Mouse (Mus musculus): Measurements from ENCODE around the gene Pcbp2.

- no peak for TF ChIP-seq POLR2A (IDR thresholded peaks at IDR 0.05; ENCODE audit: borderline replicate concordance, insufficient read depth, low read length)
- TF ChIP-seq CTCF (IDR thresholded peaks at IDR 0.05; ENCODE audit: borderline replicate concordance, insufficient read depth, low read depth, low read length): no peak
Observed at GRCm38 (mm10) chr15:102498322-102498721, 28.0 kb downstream of the Pcbp2 start.
